Mouse (Mus musculus) heart, embryonic 12.5 days (tissue): ENCODE data around the gene Nek6. TPM values are rescaled to one million over a fixed set of nuclear protein-coding genes. Genes with fewer than 3 reads are reported as not detected.

Experiments used
- ATAC-seq: fragments of 200-750 bp; cut with Nextera tagmentation; 2 replicates; pipeline ENCODE4 v1.8.0; 2017; ENCODE audit warnings: moderate TSS enrichment, moderate library complexity; ENCODE audit not compliant: insufficient number of reproducible peaks, low FRiP score
- H3K27ac ChIP-seq: fragments of 300-500 bp; sonication (generic); 2 replicates; pipeline ENCODE4 v1.5.1; 2016; ENCODE audit warnings: mild to moderate bottlenecking, moderate library complexity; ENCODE audit not compliant: poor library complexity, severe bottlenecking
- H3K27me3 ChIP-seq: fragments of 300-500 bp; sonication (generic); replicated peaks from 2 replicates; pipeline ENCODE4 v1.6.1; 2016; ENCODE audit warnings: mild to moderate bottlenecking, moderate library complexity
- H3K36me3 ChIP-seq: fragments of 300-500 bp; sonication (generic); 2 replicates; pipeline ENCODE4 v1.6.1; 2016; ENCODE audit warnings: mild to moderate bottlenecking, moderate library complexity
- H3K4me1 ChIP-seq: fragments of 300-500 bp; sonication (generic); replicated peaks from 2 replicates; pipeline ENCODE4 v1.6.1; 2016; ENCODE audit warnings: mild to moderate bottlenecking
- H3K4me2 ChIP-seq: fragments of 300-500 bp; sonication (generic); 2 replicates; pipeline ENCODE4 v1.6.1; 2016; ENCODE audit warnings: mild to moderate bottlenecking, moderate library complexity
- H3K4me3 ChIP-seq: fragments of 300-500 bp; sonication (generic); 2 replicates; pipeline ENCODE4 v1.5.1; 2016; ENCODE audit warnings: mild to moderate bottlenecking
- H3K9ac ChIP-seq: fragments of 300-500 bp; sonication (generic); 2 replicates; pipeline ENCODE4 v1.6.1; 2016; ENCODE audit warnings: mild to moderate bottlenecking, moderate library complexity
- H3K9me3 ChIP-seq: fragments of 300-500 bp; sonication (generic); replicated peaks from 2 replicates; pipeline ENCODE4 v1.6.1; 2016; ENCODE audit warnings: mild to moderate bottlenecking, moderate library complexity
- WGBS: fragments of 180-500 bp; shearing (Covaris S2); methylation state at CpG from one replicate; pipeline ENCODE4 v1.1.7; 2016; 5-methylcytosine and 5-hydroxymethylcytosine counted together
- polyA plus RNA-seq: library from polyadenylated mRNA; unstranded; fragments of >200 nt; fragmentation: Nextera tagmentation; extraction: Ambion mirVana; gene quantifications from 2 replicates; pipeline ENCODE4 v1.2.1, GENCODE M21; 2016

Nek6 gene
- polyA plus RNA-seq, 1 experiment from 2014 or later, result 79.2 TPM

DNA sequence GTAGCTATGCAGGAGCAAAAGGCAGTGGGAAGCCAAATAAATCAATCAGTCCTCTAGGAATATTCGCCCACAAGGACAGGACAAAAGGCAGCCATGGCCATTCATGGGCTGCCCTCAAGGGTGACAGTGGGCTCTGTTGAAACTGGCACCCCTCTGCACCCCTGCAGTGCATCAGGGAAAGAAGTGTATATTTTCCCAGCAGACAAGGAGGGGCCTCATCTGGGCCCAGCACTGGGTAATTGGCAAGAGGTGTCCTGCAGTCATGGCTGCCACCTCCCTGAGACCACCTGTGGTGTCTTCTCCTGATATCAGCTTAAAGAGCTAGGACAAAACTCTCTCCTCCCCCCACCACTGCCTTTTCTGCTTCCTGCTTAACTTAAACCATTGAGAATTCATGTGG lies 68.1 kb downstream of the Nek6 start:
- Histone ChIP-seq H3K27me3 (no peaks in the 10 kb centered on the region), H3K9ac (no peak overlapping the region), H3K4me1 (peaks cover 12% of the 10 kb centered on the region; the same call in 1 of the 2 replicates), H3K4me3 (no peak overlapping the region), H3K36me3 (peaks cover 82% of the 10 kb centered on the region), H3K9me3 (no peaks in the 10 kb centered on the region), H3K4me2 (no peak overlapping the region), H3K27ac (no peak overlapping the region)
- WGBS, result 84% methylated on average over 1 of the region's 1 CpGs
- ATAC-seq, result no peak

DNA sequence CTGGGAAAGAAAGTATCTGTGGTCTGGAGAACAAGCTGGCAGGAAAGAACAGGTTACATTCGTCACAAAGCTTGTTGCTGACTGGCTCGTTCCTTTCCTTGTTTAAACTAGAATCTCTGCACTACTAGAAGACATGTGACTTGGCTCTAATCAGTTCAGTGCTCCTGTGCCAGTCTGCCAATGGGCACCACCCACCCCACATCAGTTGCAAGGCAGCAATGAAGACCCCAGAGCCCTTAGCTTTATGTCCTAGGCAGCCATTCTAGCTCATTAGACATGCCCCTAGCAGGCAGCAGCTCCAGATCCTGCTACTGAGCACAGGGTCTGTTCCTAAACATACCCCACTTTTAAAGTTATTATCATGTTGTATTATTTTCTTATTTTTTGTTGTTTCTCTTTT lies 72.5 kb downstream of the Nek6 start:
- ATAC-seq, result no peak
- 91% methylated on average over 2 of the region's 2 CpGs for WGBS
- no peak overlapping the region for H3K4me3 ChIP-seq
- peaks cover 74% of the 10 kb centered on the region for H3K36me3 ChIP-seq
- no peaks in the 10 kb centered on the region for H3K27me3 ChIP-seq
- no peak overlapping the region for H3K9ac ChIP-seq
- no peaks in the 10 kb centered on the region for H3K9me3 ChIP-seq
- no peak overlapping the region for H3K27ac ChIP-seq
- peaks cover 27% of the 10 kb centered on the region for H3K4me1 ChIP-seq
- no peak overlapping the region for H3K4me2 ChIP-seq

DNA sequence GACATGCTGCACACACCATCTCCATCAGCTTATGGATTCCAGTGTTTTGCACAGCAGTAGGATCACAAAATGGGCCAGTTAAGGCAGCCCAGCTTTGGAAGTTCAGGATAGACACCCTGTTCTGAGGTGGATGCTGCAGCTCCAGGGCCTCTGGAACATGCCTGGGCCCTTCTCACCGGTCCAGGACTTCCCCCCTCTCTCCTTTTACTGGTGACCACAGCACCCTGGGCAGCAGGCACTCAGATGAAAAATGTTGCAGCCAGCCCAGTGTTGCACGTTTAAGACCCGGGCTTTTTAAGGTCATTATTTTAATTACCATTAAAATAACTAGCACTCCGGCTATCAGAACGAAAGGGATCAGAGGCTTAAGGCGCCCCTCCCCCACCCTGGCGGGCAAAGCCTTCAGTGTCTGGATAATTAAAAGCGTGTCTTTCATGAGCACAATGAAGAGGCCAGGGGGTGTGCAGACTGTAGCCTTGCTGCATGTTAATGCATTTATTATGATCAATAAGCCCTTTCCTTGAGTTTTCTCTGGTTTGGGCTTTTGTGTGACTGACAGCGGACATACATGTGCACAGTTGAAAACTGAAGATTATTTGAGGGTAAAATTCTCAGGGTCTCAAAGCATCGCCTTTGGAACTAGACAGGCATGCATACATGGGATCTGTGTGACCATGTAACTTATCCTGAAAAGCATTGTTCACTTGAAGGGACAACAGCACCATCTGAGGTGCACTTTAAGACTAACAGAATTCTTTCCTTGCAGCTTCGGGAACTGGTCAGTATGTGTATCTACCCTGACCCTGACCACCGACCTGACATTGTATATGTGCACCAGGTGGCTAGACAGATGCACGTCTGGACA lies 73.3 kb downstream of the Nek6 start:
- no peak for ATAC-seq
- Histone ChIP-seq H3K4me2 (no peak overlapping the region), H3K27me3 (no peaks in the 10 kb centered on the region), H3K27ac (no peak overlapping the region), H3K4me1 (peaks cover 27% of the 10 kb centered on the region), H3K9ac (no peak overlapping the region), H3K4me3 (no peak overlapping the region), H3K36me3 (peaks cover 74% of the 10 kb centered on the region), H3K9me3 (no peaks in the 10 kb centered on the region)
- 66% methylated on average over 13 of the region's 13 CpGs for WGBS

DNA sequence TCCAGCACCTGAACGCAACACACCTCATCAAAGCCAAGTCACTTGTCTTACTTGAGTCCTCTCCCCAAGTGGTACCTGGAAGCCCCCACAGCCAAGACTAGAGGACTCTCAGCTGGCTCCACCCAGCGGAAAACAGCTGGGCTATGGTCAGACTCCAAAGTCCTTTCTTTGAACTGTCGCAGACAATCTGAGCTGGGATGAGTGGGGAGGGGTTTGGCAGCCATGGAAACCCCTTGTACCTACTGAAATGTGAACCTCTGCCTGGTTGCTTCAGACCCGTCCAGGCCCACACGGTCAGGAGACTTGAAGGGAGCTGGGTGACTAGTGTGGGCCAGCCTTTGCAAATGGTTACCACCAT lies 73.9 kb downstream of the Nek6 start:
- no peak overlapping the region for H3K27ac ChIP-seq
- no peak overlapping the region for H3K4me2 ChIP-seq
- H3K9ac ChIP-seq, result no peak overlapping the region
- H3K4me3 ChIP-seq, result no peak overlapping the region
- peaks cover 74% of the 10 kb centered on the region for H3K36me3 ChIP-seq
- WGBS, result 57% methylated on average over 5 of the region's 5 CpGs
- H3K27me3 ChIP-seq, result no peaks in the 10 kb centered on the region
- peaks cover 27% of the 10 kb centered on the region for H3K4me1 ChIP-seq
- no peak for ATAC-seq
- H3K9me3 ChIP-seq, result no peaks in the 10 kb centered on the region

DNA sequence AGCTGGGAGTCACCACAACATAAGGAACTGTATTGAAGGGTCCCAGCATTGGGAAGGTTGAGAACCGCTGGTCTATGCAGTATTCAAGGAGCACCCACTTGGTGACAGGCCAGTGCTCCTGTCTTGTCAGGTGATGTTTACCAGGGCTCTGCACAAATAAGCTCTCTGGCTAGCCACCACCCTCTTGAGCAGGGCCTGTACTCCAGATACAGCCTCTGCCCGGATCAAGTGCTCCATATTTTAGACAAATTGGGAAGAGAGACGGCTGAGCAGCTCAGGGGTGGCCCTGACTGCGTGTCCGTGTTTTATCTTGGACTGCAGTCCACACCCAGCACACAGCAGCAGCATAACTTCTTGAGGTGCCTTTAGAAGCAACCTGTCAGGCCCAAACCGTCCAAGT lies 75.3 kb downstream of the Nek6 start:
- H3K9me3 ChIP-seq, result no peaks in the 10 kb centered on the region
- no peak overlapping the region for H3K4me3 ChIP-seq
- WGBS, result 34% methylated on average over 6 of the region's 6 CpGs
- no peak overlapping the region for H3K9ac ChIP-seq
- peak overlapping the region; percentile 27; the same call in 1 of the 2 replicates for H3K27ac ChIP-seq
- no peak overlapping the region for H3K4me2 ChIP-seq
- H3K27me3 ChIP-seq, result no peaks in the 10 kb centered on the region
- H3K36me3 ChIP-seq, result peaks cover 70% of the 10 kb centered on the region
- no peak for ATAC-seq
- peaks cover 22% of the 10 kb centered on the region for H3K4me1 ChIP-seq

DNA sequence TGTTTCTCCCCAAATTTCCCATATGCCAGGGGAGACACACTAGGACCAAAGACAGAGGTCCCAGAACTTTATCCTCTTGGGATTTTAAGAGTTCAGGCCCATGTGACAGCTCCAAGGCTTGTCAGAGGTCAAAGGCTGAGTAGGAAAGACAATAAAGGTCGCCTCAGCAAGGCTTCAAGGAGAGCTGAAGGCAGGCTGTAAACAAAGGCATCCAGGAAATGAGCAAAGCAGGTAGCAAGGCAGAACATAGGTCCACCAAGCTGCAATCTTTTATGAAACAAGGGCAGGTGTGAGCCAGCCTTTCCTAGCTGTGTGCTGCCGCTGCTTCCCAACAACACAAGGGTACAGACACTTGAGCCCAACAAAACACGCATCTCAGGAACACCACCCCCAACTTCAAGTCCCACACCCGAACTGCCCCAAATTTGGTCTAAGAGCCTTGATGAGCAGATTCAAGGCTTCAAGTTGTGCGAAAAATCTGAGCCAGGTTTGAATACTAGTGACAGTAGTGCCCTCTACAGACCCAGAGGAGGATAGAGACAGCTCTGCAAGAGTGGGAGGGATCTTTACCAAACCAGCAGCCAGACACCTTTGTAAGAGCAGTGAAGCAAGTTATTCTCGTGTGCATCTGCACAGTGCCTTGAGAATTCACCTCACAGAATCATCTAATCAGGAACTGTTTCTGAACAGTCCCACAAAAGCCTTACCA lies 80.5 kb downstream of the Nek6 start:
- Histone ChIP-seq H3K4me3 (no peak overlapping the region), H3K9ac (no peak overlapping the region), H3K27me3 (no peaks in the 10 kb centered on the region), H3K4me2 (no peak overlapping the region), H3K36me3 (peaks cover 44% of the 10 kb centered on the region), H3K27ac (no peak overlapping the region), H3K4me1 (peaks cover 13% of the 10 kb centered on the region), H3K9me3 (no peaks in the 10 kb centered on the region)
- no peak for ATAC-seq
- 62% methylated on average over 6 of the region's 6 CpGs for WGBS

DNA sequence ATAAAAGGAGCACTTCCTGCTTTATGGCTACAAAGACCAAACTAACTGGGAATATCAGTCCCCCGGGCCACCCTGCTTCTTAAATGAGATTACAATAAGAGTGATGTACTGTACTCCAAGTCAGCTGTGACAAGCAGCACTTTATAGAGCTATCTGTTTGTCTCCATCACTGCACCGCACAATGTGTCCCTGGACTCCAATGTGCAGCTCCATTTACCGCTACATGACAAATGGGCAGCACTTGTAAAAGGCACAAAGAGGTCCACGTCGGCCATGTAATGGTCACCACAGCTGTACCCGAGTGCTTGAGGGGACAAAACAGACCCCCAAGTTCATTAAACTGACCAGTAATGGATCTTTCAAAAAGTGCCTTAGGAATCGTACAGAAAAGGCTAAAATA lies 83.4 kb downstream of the Nek6 start:
- no peak for ATAC-seq
- no peaks in the 10 kb centered on the region for H3K27me3 ChIP-seq
- no peak overlapping the region for H3K27ac ChIP-seq
- peaks cover 16% of the 10 kb centered on the region for H3K4me1 ChIP-seq
- no peak overlapping the region for H3K4me3 ChIP-seq
- no peak overlapping the region for H3K9ac ChIP-seq
- WGBS, result 83% methylated on average over 7 of the region's 7 CpGs
- H3K36me3 ChIP-seq, result peaks cover 15% of the 10 kb centered on the region
- H3K9me3 ChIP-seq, result no peaks in the 10 kb centered on the region
- no peak overlapping the region for H3K4me2 ChIP-seq

DNA sequence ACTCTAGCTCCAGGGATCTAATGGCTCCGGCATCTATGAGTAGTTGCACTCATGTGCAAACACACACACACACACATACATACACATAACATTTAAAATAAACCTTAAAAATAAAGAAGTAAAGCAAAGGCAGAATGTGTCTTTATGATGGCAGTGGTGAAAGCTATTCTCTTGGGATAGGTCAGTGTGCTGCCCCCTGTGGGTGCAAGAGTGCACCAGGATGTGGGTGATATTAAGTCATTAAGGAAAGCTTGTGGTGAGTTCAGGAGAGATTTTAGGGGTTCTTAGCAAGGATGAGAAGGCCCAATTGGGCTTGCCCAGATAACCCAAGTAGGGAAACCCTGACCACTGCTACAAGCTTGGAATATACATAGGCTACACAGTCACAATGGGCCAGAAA lies 86.5 kb downstream of the Nek6 start:
- Histone ChIP-seq H3K4me1 (peaks cover 10% of the 10 kb centered on the region), H3K4me3 (no peak overlapping the region), H3K36me3 (peaks cover 13% of the 10 kb centered on the region), H3K9ac (no peak overlapping the region), H3K27ac (no peak overlapping the region), H3K27me3 (no peaks in the 10 kb centered on the region), H3K4me2 (no peak overlapping the region), H3K9me3 (no peaks in the 10 kb centered on the region)
- WGBS, result 59% methylated on average over 1 of the region's 1 CpGs
- no peak for ATAC-seq

DNA sequence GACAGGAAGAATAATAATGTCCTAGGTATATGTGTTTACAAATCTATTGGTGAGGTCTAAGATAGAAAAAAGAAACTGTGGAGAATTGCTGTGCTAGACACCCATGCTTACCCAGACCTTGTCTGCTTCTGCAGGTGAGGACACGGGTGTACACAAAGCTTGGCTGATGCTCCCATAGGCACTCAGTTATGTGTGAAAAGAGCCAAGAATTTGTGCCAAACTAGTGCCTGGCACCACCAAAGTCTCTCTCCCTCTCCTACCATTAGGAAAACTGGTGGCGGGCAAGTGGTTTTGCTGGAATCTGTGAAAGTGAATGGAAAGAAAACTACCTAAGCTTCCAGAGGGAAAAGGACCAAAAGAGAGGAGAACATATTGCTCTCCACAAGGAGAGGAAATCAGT lies 87.0 kb downstream of the Nek6 start:
- H3K27me3 ChIP-seq, result no peaks in the 10 kb centered on the region
- peaks cover 10% of the 10 kb centered on the region for H3K4me1 ChIP-seq
- no peak overlapping the region for H3K4me3 ChIP-seq
- 88% methylated on average over 2 of the region's 2 CpGs for WGBS
- ATAC-seq, result no peak
- peaks cover 9% of the 10 kb centered on the region for H3K36me3 ChIP-seq
- no peaks in the 10 kb centered on the region for H3K9me3 ChIP-seq
- no peak overlapping the region for H3K27ac ChIP-seq
- no peak overlapping the region for H3K4me2 ChIP-seq
- no peak overlapping the region for H3K9ac ChIP-seq

DNA sequence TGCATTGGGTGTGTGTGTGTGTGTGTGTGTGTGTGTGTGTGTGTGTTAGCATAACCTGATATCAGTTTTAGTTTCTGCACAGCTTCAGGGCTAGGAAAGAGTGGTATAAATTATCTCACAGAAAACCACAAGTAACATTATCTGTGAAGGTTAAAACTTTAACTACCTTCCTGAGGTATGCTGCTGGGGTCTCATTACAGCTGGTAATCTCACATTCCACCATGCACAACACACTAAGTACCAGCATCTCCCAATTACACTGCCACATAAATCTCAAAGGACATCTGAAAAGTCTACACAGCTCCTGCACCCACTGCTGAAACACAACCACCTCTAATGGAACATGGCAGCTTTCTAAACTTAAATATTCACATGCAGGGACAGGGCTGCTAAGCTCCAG lies 89.4 kb downstream of the Nek6 start:
- H3K27me3 ChIP-seq, result no peaks in the 10 kb centered on the region
- H3K9ac ChIP-seq, result no peak overlapping the region
- no peak overlapping the region for H3K27ac ChIP-seq
- peaks cover 8% of the 10 kb centered on the region for H3K36me3 ChIP-seq
- H3K4me1 ChIP-seq, result peaks cover 10% of the 10 kb centered on the region
- no peaks in the 10 kb centered on the region for H3K9me3 ChIP-seq
- ATAC-seq, result no peak
- no peak overlapping the region for H3K4me2 ChIP-seq
- H3K4me3 ChIP-seq, result no peak overlapping the region

DNA sequence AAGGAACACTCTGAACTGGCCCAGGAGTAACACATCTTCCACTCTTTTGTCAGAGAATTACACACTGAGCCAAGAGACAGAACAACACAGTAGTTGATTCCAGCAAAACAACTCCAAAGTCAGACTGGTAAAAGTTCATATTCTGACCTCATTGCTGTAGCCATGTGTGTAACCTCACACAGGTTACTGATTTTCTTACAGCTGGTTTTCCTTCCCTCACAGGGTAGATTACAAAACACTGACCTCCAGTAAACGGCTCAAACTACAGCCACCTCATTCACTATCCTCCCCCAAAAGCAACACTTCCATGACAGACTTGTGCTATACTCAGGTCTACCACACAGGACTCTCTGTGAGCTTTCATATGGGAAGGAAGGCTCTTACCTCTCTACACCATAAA lies 96.3 kb downstream of the Nek6 start:
- no peaks in the 10 kb centered on the region for H3K9me3 ChIP-seq
- peaks cover 20% of the 10 kb centered on the region for H3K36me3 ChIP-seq
- peaks cover 10% of the 10 kb centered on the region for H3K4me1 ChIP-seq
- H3K9ac ChIP-seq, result no peak overlapping the region
- H3K4me3 ChIP-seq, result no peak overlapping the region
- WGBS, result 75% methylated on average over 1 of the region's 1 CpGs
- no peak overlapping the region for H3K4me2 ChIP-seq
- H3K27me3 ChIP-seq, result no peaks in the 10 kb centered on the region
- no peak for ATAC-seq
- no peak overlapping the region for H3K27ac ChIP-seq
